Mouse (Mus musculus): ENCODE data around the gene Zfp672. TPM values are rescaled to one million over a fixed set of nuclear protein-coding genes. Genes with fewer than 3 reads are reported as not detected.
A peak's percentile ranks its signal among the peaks of the same experiment; 100 is the strongest.
"Not testable (repeated sequence)": the region's sequence is repeated elsewhere in the genome, so short reads cannot be mapped to it uniquely, and the experiment has no call there.

The Zfp672 gene
- polyA plus RNA-seq (2012; rRNA removed): 43.7 and 48.9 TPM in 2 replicates

- peak within 1 kb of the TSS; percentile 85 for H3K27ac ChIP-seq (ENCODE audit: control insufficient read depth, insufficient read depth, low read depth, low read length)
- H3K4me3 ChIP-seq (ENCODE audit: control insufficient read depth, low read depth, low read length): peak within 1 kb of the TSS; percentile 94
- TF ChIP-seq CTCF (IDR thresholded peaks at IDR 0.05; ENCODE audit: control insufficient read depth, insufficient read depth, insufficient replicate concordance, low read depth, low read length) (no peak), POLR2A (IDR thresholded peaks at IDR 0.05; ENCODE audit: control insufficient read depth, low read depth, low read length) (no peak; the same call in none of the 2 replicates)
- H3K27me3 ChIP-seq (ENCODE audit: control insufficient read depth, insufficient read depth, low read length): no peaks in the 10 kb centered on the region
- peaks cover 18% of the 10 kb centered on the region for H3K4me1 ChIP-seq (ENCODE audit: control insufficient read depth, insufficient read depth, low read length)
- no peaks in the 10 kb centered on the region; the same call in 1 of the 2 replicates for H3K36me3 ChIP-seq (ENCODE audit: control insufficient read depth, insufficient read depth, low read length)
Observed at GRCm38 (mm10) chr11:58330276-58331148, at the start of gene Zfp672, which contains the start of gene Sh3bp5l. TSS of gene Zfp672 (minus strand) at chr11:58330339. TSS of gene Sh3bp5l (plus strand) at chr11:58330724.

- peaks cover 3% of the 10 kb centered on the region for H3K4me1 ChIP-seq (ENCODE audit: control insufficient read depth, insufficient read depth, low read length)
- no peak for TF ChIP-seq POLR2A (IDR thresholded peaks at IDR 0.05; ENCODE audit: control insufficient read depth, low read depth, low read length)
- TF ChIP-seq CTCF (IDR thresholded peaks at IDR 0.05; ENCODE audit: control insufficient read depth, insufficient read depth, insufficient replicate concordance, low read depth, low read length): no peak
- H3K27me3 ChIP-seq (ENCODE audit: control insufficient read depth, insufficient read depth, low read length): no peaks in the 10 kb centered on the region
- no peak overlapping the region for H3K4me3 ChIP-seq (ENCODE audit: control insufficient read depth, low read depth, low read length)
- H3K36me3 ChIP-seq (ENCODE audit: control insufficient read depth, insufficient read depth, low read length): no peaks in the 10 kb centered on the region
- no peak overlapping the region for H3K27ac ChIP-seq (ENCODE audit: control insufficient read depth, insufficient read depth, low read depth, low read length)
Observed at GRCm38 (mm10) chr11:58379516-58379915, 49.4 kb upstream of the Zfp672 start.

- Histone ChIP-seq H3K27me3 (ENCODE audit: control insufficient read depth, insufficient read depth, low read length) (no peaks in the 10 kb centered on the region), H3K36me3 (ENCODE audit: control insufficient read depth, insufficient read depth, low read length) (no peaks in the 10 kb centered on the region), H3K27ac (ENCODE audit: control insufficient read depth, insufficient read depth, low read depth, low read length) (no peak within 1 kb of the TSS), H3K4me1 (ENCODE audit: control insufficient read depth, insufficient read depth, low read length) (peaks cover 3% of the 10 kb centered on the region), H3K4me3 (ENCODE audit: control insufficient read depth, low read depth, low read length) (no peak within 1 kb of the TSS)
- TF ChIP-seq CTCF (IDR thresholded peaks at IDR 0.05; ENCODE audit: control insufficient read depth, insufficient read depth, insufficient replicate concordance, low read depth, low read length) (no peak), POLR2A (IDR thresholded peaks at IDR 0.05; ENCODE audit: control insufficient read depth, low read depth, low read length) (no peak)
Observed at GRCm38 (mm10) chr11:58378763-58379278, 48.7 kb upstream of the Zfp672 start, which contains the start of gene Lypd8. TSS of gene Lypd8 (plus strand) at chr11:58379043.

- Histone ChIP-seq H3K4me1 (ENCODE audit: control insufficient read depth, insufficient read depth, low read length) (peaks cover 3% of the 10 kb centered on the region), H3K4me3 (ENCODE audit: control insufficient read depth, low read depth, low read length) (no peak overlapping the region), H3K27ac (ENCODE audit: control insufficient read depth, insufficient read depth, low read depth, low read length) (no peak overlapping the region), H3K36me3 (ENCODE audit: control insufficient read depth, insufficient read depth, low read length) (no peaks in the 10 kb centered on the region), H3K27me3 (ENCODE audit: control insufficient read depth, insufficient read depth, low read length) (no peaks in the 10 kb centered on the region)
- TF ChIP-seq POLR2A (IDR thresholded peaks at IDR 0.05; ENCODE audit: control insufficient read depth, low read depth, low read length) (no peak), CTCF (IDR thresholded peaks at IDR 0.05; ENCODE audit: control insufficient read depth, insufficient read depth, insufficient replicate concordance, low read depth, low read length) (no peak)
Observed at GRCm38 (mm10) chr11:58377686-58378085, 47.5 kb upstream of the Zfp672 start.

GRCm38 (mm10) chr11:58377273-58377672 is 47.1 kb upstream of the Zfp672 start:
- Histone ChIP-seq H3K36me3 (ENCODE audit: control insufficient read depth, insufficient read depth, low read length) (no peaks in the 10 kb centered on the region), H3K27ac (ENCODE audit: control insufficient read depth, insufficient read depth, low read depth, low read length) (no peak overlapping the region), H3K4me3 (ENCODE audit: control insufficient read depth, low read depth, low read length) (no peak overlapping the region), H3K27me3 (ENCODE audit: control insufficient read depth, insufficient read depth, low read length) (no peaks in the 10 kb centered on the region), H3K4me1 (ENCODE audit: control insufficient read depth, insufficient read depth, low read length) (peaks cover 3% of the 10 kb centered on the region)
- TF ChIP-seq CTCF (IDR thresholded peaks at IDR 0.05; ENCODE audit: control insufficient read depth, insufficient read depth, insufficient replicate concordance, low read depth, low read length): no peak
- TF ChIP-seq POLR2A (IDR thresholded peaks at IDR 0.05; ENCODE audit: control insufficient read depth, low read depth, low read length): no peak

GRCm38 (mm10) chr11:58366191-58366590 is 36.1 kb upstream of the Zfp672 start:
- H3K27ac ChIP-seq (ENCODE audit: control insufficient read depth, insufficient read depth, low read depth, low read length); H3K36me3 ChIP-seq (ENCODE audit: control insufficient read depth, insufficient read depth, low read length); H3K27me3 ChIP-seq (ENCODE audit: control insufficient read depth, insufficient read depth, low read length); H3K4me3 ChIP-seq (ENCODE audit: control insufficient read depth, low read depth, low read length); H3K4me1 ChIP-seq (ENCODE audit: control insufficient read depth, insufficient read depth, low read length): not testable (repeated sequence)

- no peaks in the 10 kb centered on the region for H3K36me3 ChIP-seq (ENCODE audit: control insufficient read depth, insufficient read depth, low read length)
- H3K4me3 ChIP-seq (ENCODE audit: control insufficient read depth, low read depth, low read length): no peak overlapping the region
- H3K4me1 ChIP-seq (ENCODE audit: control insufficient read depth, insufficient read depth, low read length): no peaks in the 10 kb centered on the region; the same call in 1 of the 2 replicates
- no peaks in the 10 kb centered on the region for H3K27me3 ChIP-seq (ENCODE audit: control insufficient read depth, insufficient read depth, low read length)
- H3K27ac ChIP-seq (ENCODE audit: control insufficient read depth, insufficient read depth, low read depth, low read length): no peak overlapping the region
- no peak for TF ChIP-seq CTCF (IDR thresholded peaks at IDR 0.05; ENCODE audit: control insufficient read depth, insufficient read depth, insufficient replicate concordance, low read depth, low read length)
- TF ChIP-seq POLR2A (IDR thresholded peaks at IDR 0.05; ENCODE audit: control insufficient read depth, low read depth, low read length): no peak
Observed at GRCm38 (mm10) chr11:58364454-58364853, 34.3 kb upstream of the Zfp672 start.

GRCm38 (mm10) chr11:58362562-58362961 is 32.4 kb upstream of the Zfp672 start:
- not testable (repeated sequence) for H3K36me3 ChIP-seq (ENCODE audit: control insufficient read depth, insufficient read depth, low read length); H3K27ac ChIP-seq (ENCODE audit: control insufficient read depth, insufficient read depth, low read depth, low read length)

More at GRCm38 (mm10) chr11:58362562-58362961, 32.4 kb upstream of the Zfp672 start:
- H3K27me3 ChIP-seq (ENCODE audit: control insufficient read depth, insufficient read depth, low read length); H3K4me3 ChIP-seq (ENCODE audit: control insufficient read depth, low read depth, low read length); H3K4me1 ChIP-seq (ENCODE audit: control insufficient read depth, insufficient read depth, low read length): not testable (repeated sequence)

Measured in testis, adult 2 months (tissue).